Mouse (Mus musculus) T-helper 2 cell (primary cell): ENCODE results near the gene Hsd3b2.
"Not testable (repeated sequence)": the region's sequence is repeated elsewhere in the genome, so short reads cannot be mapped to it uniquely, and the experiment has no call there.

Source experiments
- in situ Hi-C: fragments of 300-600 bp; cut with MboI, MseI; formaldehyde crosslinking; loops from one replicate; pipeline ENCODE4 v1.15.1; 2025; ENCODE audit warnings: high pct_unique_total_duplicates

Hsd3b2 gene

GRCm38 (mm10) chr3:98724376-98724775, at the start of gene Hsd3b2:
TSS of gene Hsd3b2 (minus strand) at chr3:98724543.
- in situ Hi-C loops = loop anchor here (25.0 kb wide), 1 partner anchor 112 kb away; no protein-coding TSS in a partner anchor

- in situ Hi-C loops = no loop called here
Measured at GRCm38 (mm10) chr3:98764155-98764554, 39.8 kb upstream of the Hsd3b2 start.

- in situ Hi-C loops = no loop called here
Measured at GRCm38 (mm10) chr3:98756836-98757235, 32.5 kb upstream of the Hsd3b2 start.

- in situ Hi-C loops = no loop called here
Measured at GRCm38 (mm10) chr3:98752171-98752570, 27.8 kb upstream of the Hsd3b2 start.

GRCm38 (mm10) chr3:98741043-98741442, 16.7 kb upstream of the Hsd3b2 start:
- in situ Hi-C loops = not testable (repeated sequence)

GRCm38 (mm10) chr3:98734340-98734739, 10.0 kb upstream of the Hsd3b2 start:
- in situ Hi-C loops = no loop called here

GRCm38 (mm10) chr3:98733724-98734123, 9.4 kb upstream of the Hsd3b2 start:
- in situ Hi-C loops = no loop called here

GRCm38 (mm10) chr3:98726281-98726680, 1.9 kb upstream of the Hsd3b2 start:
- in situ Hi-C loops = no loop called here

GRCm38 (mm10) chr3:98720740-98721139, 3.6 kb downstream of the Hsd3b2 start:
- in situ Hi-C loops = loop anchor here (25.0 kb wide), 1 partner anchor 108 kb away; no protein-coding TSS in a partner anchor

- in situ Hi-C loops = no loop called here
Measured at GRCm38 (mm10) chr3:98682401-98682800, 41.9 kb downstream of the Hsd3b2 start.

- in situ Hi-C loops = no loop called here
Measured at GRCm38 (mm10) chr3:98680786-98681185, 43.6 kb downstream of the Hsd3b2 start.
